Comparison of ENCODE assay signal across 22 mouse cellular contexts in the genomic region with DNA sequence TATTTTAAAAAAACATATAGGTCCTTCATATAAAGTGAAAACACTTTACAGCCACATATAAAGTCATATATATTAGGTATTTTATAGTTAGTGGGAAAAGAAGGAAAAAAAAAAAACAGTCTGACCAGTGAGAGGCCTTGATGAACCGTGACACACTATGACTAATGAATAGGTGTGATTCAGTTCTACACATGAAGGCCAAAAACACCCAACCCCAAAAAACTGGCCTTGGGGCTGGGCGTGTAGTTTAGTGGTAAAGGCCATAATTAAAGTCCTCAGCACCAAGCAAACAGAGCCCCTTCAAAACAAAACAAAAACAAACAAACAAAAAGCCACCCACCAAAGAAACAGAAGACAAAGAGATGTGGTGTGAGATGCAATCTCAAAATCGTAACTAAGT. TPM values are rescaled to one million over a fixed set of nuclear protein-coding genes. Genes with fewer than 3 reads are reported as not detected.
DNase-seq lines count a peak whose midpoint lies in the region; ATAC-seq lines count a peak whose summit lies in the region.
"Had no signal": no experiment of that assay in that cellular context is flagged by ENCODE, and none has a peak within 500 bp of the region (broad histone marks: within the 10 kb centered on the region; RNA-seq: fewer than 3 reads in every experiment).

No protein-coding gene starts in this region.

- H3K36me3 ChIP-seq in heart, embryonic 12.5 days = no peaks in the 10 kb centered on the region
- H3K36me3 ChIP-seq: embryonic facial prominence, embryonic 10.5 days; embryonic facial prominence, embryonic 12.5 days; forebrain, embryonic 12.5 days had no signal

- no peak overlapping the region for H3K9ac ChIP-seq in heart, embryonic 12.5 days
- H3K9ac ChIP-seq: embryonic facial prominence, embryonic 12.5 days; forebrain, embryonic 12.5 days; forebrain, postnatal 0 days had no signal

- WGBS in heart, embryonic 12.5 days = 73% methylated on average over 3 of the region's 3 CpGs

- no peak overlapping the region for H3K4me2 ChIP-seq in heart, embryonic 12.5 days
- H3K4me2 ChIP-seq: embryonic facial prominence, embryonic 12.5 days; forebrain, embryonic 12.5 days had no signal

- DNase-seq in adrenal gland, adult 2 months = peak; percentile 67
- DNase-seq in adrenal gland, postnatal 25 days = no peak
- DNase-seq in adrenal gland, postnatal 14 days = peak; percentile 50
- DNase-seq in adrenal gland, postnatal 4 days (ENCODE audit: low spot score in 2 of 2) = no peak
- peak; percentile 29 for DNase-seq in heart, adult 11 months
- DNase-seq in layer of hippocampus, postnatal 14 days (ENCODE audit: low spot score in 2 of 2) = no peak
- DNase-seq: cerebellum, adult 11-12 months; cerebellum, adult 2 months; cerebellum, adult 9-10 months; cerebellum, postnatal 10 days; cerebellum, postnatal 25 days; forebrain, postnatal 0 days had no signal

- H3K4me3 ChIP-seq in heart, embryonic 12.5 days = no peak overlapping the region
- H3K4me3 ChIP-seq: embryonic facial prominence, embryonic 10.5 days; embryonic facial prominence, embryonic 12.5 days; forebrain, embryonic 12.5 days had no signal

- no peak overlapping the region for H3K27ac ChIP-seq in heart, embryonic 12.5 days (ENCODE audit: poor library complexity, severe bottlenecking)
- H3K27ac ChIP-seq: embryonic facial prominence, embryonic 10.5 days; embryonic facial prominence, embryonic 12.5 days; forebrain, embryonic 12.5 days had no signal

- no peaks in the 10 kb centered on the region for H3K4me1 ChIP-seq in heart, embryonic 12.5 days (replicated peaks)
- H3K4me1 ChIP-seq: embryonic facial prominence, embryonic 10.5 days; embryonic facial prominence, embryonic 12.5 days; forebrain, embryonic 12.5 days had no signal

- no peak for ATAC-seq in heart, embryonic 12.5 days (ENCODE audit: insufficient number of reproducible peaks, low FRiP score)
- ATAC-seq: forebrain, embryonic 14.5 days; forebrain, postnatal 0 days had no signal

- H3K9me3 ChIP-seq in heart, embryonic 12.5 days (replicated peaks) = no peaks in the 10 kb centered on the region
- H3K9me3 ChIP-seq: embryonic facial prominence, embryonic 10.5 days; embryonic facial prominence, embryonic 12.5 days; forebrain, embryonic 12.5 days had no signal

- H3K27me3 ChIP-seq in heart, embryonic 12.5 days (replicated peaks) = no peaks in the 10 kb centered on the region
- H3K27me3 ChIP-seq: embryonic facial prominence, embryonic 12.5 days; forebrain, embryonic 12.5 days had no signal

RNA-seq across cellular contexts. Expression of gene Gm10972, which starts 13.0 kb away (rescaled TPM):
- total RNA-seq in adrenal gland, adult 2 months (2021) = not detected
- polyA plus RNA-seq in adrenal gland, adult 2 months (2012; rRNA removed) = not detected in 2 replicates
- total RNA-seq in adrenal gland, postnatal 25 days (2021) = not detected in 2 replicates
- not detected in 2 replicates for total RNA-seq in adrenal gland, postnatal 14 days (2021)
- total RNA-seq in adrenal gland, postnatal 4 days (2021) = not detected
- polyA plus RNA-seq in heart, embryonic 12.5 days (2016; fragmentation: Nextera tagmentation; extraction: Ambion mirVana) = not detected in 2 replicates
- total RNA-seq in layer of hippocampus, postnatal 14 days (2021) = not detected
- total RNA-seq: ES-E14; forebrain, postnatal 0 days; MEL had no signal
- polyA plus RNA-seq: C2C12; cerebellum, adult 2 months; cortical plate, adult 2 months; embryonic facial prominence, embryonic 10.5 days; embryonic facial prominence, embryonic 12.5 days; embryonic facial prominence, embryonic 14.5 days; forebrain, embryonic 12.5 days; forebrain, embryonic 14.5 days; forebrain, postnatal 0 days had no signal

RNA-seq across cellular contexts. Expression of gene Tuft1, which starts 28.8 kb away (rescaled TPM):
- total RNA-seq in adrenal gland, adult 2 months (2021) = 10 to 100 TPM; 13.2 to 13.8 TPM
- polyA plus RNA-seq in adrenal gland, adult 2 months (2012; rRNA removed) = 6.8 and 7.1 TPM in 2 replicates
- total RNA-seq in adrenal gland, postnatal 25 days (2021) = 11.6 and 12.6 TPM in 2 replicates
- 7.1 and 7.4 TPM in 2 replicates for total RNA-seq in adrenal gland, postnatal 14 days (2021)
- 10 to 100 TPM; 13.7 to 15.4 TPM for total RNA-seq in adrenal gland, postnatal 4 days (2021)
- polyA plus RNA-seq in heart, embryonic 12.5 days (2016; fragmentation: Nextera tagmentation; extraction: Ambion mirVana) = 8.0 and 8.5 TPM in 2 replicates
- 1 to 10 TPM; 2.1 to 2.8 TPM for total RNA-seq in layer of hippocampus, postnatal 14 days (2021)

RNA-seq across cellular contexts. Expression of gene Snx27, which starts 47.4 kb away (rescaled TPM):
- 10 to 100 TPM; 40.5 to 41.9 TPM for total RNA-seq in adrenal gland, adult 2 months (2021)
- polyA plus RNA-seq in adrenal gland, adult 2 months (2012; rRNA removed) = 5.4 and 5.6 TPM in 2 replicates
- 38.0 and 46.1 TPM in 2 replicates for total RNA-seq in adrenal gland, postnatal 25 days (2021)
- total RNA-seq in adrenal gland, postnatal 14 days (2021) = 35.7 and 37.5 TPM in 2 replicates
- 10 to 100 TPM; 39.0 to 40.4 TPM for total RNA-seq in adrenal gland, postnatal 4 days (2021)
- 40.3 and 41.4 TPM in 2 replicates for polyA plus RNA-seq in heart, embryonic 12.5 days (2016; fragmentation: Nextera tagmentation; extraction: Ambion mirVana)
- total RNA-seq in layer of hippocampus, postnatal 14 days (2021) = 10 to 100 TPM; 87.5 to 99.1 TPM

Comparison
In these comparisons a context has a peak if more than half of its experiments do, and no peak if none do; other contexts are left out.
1. DNase-seq: peak in adrenal gland, adult 2 months (single experiment), adrenal gland, postnatal 14 days (single experiment) and heart, adult 11 months (single experiment); none in adrenal gland, postnatal 25 days (single experiment), adrenal gland, postnatal 4 days (0 of 2) and layer of hippocampus, postnatal 14 days (0 of 2).